Mouse (Mus musculus) gonadal fat pad, adult 2 months (tissue): ENCODE measurements around the gene Cuedc1. TPM values are rescaled to one million over a fixed set of nuclear protein-coding genes. Genes with fewer than 3 reads are reported as not detected.
"Not testable (repeated sequence)": the region's sequence is repeated elsewhere in the genome, so short reads cannot be mapped to it uniquely, and the experiment has no call there.

Experiments
- DNase-seq: peaks from one replicate; pipeline ENCODE4 v3.0.0-alpha.2; 2012; ENCODE audit warnings: low read depth
- polyA plus RNA-seq: library from polyadenylated mRNA; depleted of rRNA; stranded (reverse); fragments of >200 nt; gene quantifications from 2 replicates; pipeline ENCODE4 v1.2.3, GENCODE M21; 2012

The Cuedc1 gene
- polyA plus RNA-seq, 1 experiment = 52.3 TPM

GRCm38 (mm10) chr11:88203712-88204532 lies 106.1 kb downstream of the Cuedc1 start, which contains the start of gene Mrps23:
Gene Mrps23, plus strand, starts transcription at chr11:88204388.
- DNase-seq = no peak

GRCm38 (mm10) chr11:88204593-88205368 lies 106.9 kb downstream of the Cuedc1 start:
- no peak for DNase-seq

GRCm38 (mm10) chr11:88206576-88206975 lies 108.7 kb downstream of the Cuedc1 start:
- DNase-seq = not testable (repeated sequence)

- DNase-seq = no peak
Measured at GRCm38 (mm10) chr11:88207697-88208096, 109.8 kb downstream of the Cuedc1 start.

GRCm38 (mm10) chr11:88211824-88212582 lies 114.1 kb downstream of the Cuedc1 start:
- no peak for DNase-seq

- no peak for DNase-seq
Measured at GRCm38 (mm10) chr11:88213757-88214156, 115.9 kb downstream of the Cuedc1 start.

- no peak for DNase-seq
Measured at GRCm38 (mm10) chr11:88214881-88215831, 117.3 kb downstream of the Cuedc1 start.

- DNase-seq = no peak
Measured at GRCm38 (mm10) chr11:88216231-88216685, 118.4 kb downstream of the Cuedc1 start.

- no peak for DNase-seq
Measured at GRCm38 (mm10) chr11:88218155-88218554, 120.3 kb downstream of the Cuedc1 start.

GRCm38 (mm10) chr11:88218586-88218985 lies 120.7 kb downstream of the Cuedc1 start:
- no peak for DNase-seq

GRCm38 (mm10) chr11:88221929-88222475 lies 124.1 kb downstream of the Cuedc1 start:
- DNase-seq = no peak

- no peak for DNase-seq
Measured at GRCm38 (mm10) chr11:88227001-88227957, 129.4 kb downstream of the Cuedc1 start.

GRCm38 (mm10) chr11:88231213-88231790 lies 133.4 kb downstream of the Cuedc1 start:
- DNase-seq = no peak

- no peak for DNase-seq
Measured at GRCm38 (mm10) chr11:88233528-88234427, 135.9 kb downstream of the Cuedc1 start.

GRCm38 (mm10) chr11:88234789-88235188 lies 136.9 kb downstream of the Cuedc1 start:
- DNase-seq = no peak

- peak; percentile 22 for DNase-seq
Measured at GRCm38 (mm10) chr11:88235221-88236203, 137.7 kb downstream of the Cuedc1 start.

- DNase-seq = no peak
Measured at GRCm38 (mm10) chr11:88240275-88240674, 142.4 kb downstream of the Cuedc1 start.
